Mouse (Mus musculus) layer of hippocampus, postnatal 10 days (tissue): ENCODE results near the gene Eif6. TPM values are rescaled to one million over a fixed set of nuclear protein-coding genes. Genes with fewer than 3 reads are reported as not detected.

Source experiments
- DNase-seq, 2 experiments: peaks; one replicate each; pipeline ENCODE4 v3.0.0; 2021; ENCODE audit warnings: low spot score in 2 of 2
- total RNA-seq, 2 experiments: library from RNA; stranded (reverse); gene quantifications; 2 replicates each; pipeline ENCODE4 v1.2.3; 2021

The Eif6 gene
- total RNA-seq, 2 experiments from 2014 or later: 73.4 to 83.1 TPM

GRCm38 (mm10) chr2:155794674-155795445 is 31.9 kb downstream of the Eif6 start:
- no peak for DNase-seq

GRCm38 (mm10) chr2:155792899-155793298 is 33.8 kb downstream of the Eif6 start:
- no peak for DNase-seq

DNA sequence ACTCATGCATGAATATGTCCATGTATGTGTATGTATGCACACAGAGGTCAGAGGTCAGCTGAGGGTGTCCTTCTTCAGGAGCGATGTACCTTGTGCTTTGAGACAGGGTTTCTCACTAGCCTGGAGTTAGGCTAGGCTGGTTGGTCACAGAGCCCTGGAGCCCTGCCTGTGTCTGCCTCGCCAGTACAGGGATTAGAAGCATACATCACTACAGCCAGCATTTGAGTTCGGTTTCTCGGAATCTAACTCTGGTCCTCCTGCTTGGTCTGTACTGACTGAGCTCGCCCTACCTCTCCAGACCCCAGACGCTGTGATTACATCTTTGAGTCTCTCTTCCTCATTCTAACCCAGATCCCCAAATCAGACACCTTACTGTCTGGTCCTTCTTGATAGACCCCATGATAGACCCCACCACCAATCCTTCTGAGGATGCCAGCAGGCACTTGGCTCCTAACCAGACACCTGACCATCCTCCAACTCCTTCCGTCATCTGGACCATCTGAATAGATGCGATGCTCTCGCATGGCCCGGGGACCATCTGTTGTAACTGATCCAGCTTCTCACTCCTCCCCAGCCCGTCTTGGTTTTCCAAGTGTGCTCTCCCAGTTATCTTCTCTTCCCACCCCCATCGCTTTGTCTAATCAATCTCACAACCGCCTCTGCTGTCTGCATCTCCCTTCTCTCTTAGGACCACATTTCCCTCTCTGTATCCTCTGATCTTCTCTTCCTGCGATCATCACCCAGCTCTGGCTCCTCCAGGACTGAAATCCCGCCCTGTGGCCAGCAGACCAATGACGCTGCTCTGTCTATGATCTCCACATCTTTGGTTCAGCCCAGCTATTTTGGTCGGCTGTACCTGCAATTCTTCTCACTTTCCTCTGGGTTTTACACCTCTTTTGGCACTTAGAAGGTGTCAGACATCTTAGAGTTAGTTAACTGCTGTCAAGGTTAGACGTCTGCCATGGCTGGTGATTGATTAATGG is 38.5 kb downstream of the Eif6 start:
- no peak for DNase-seq

GRCm38 (mm10) chr2:155786905-155787304 is 39.8 kb downstream of the Eif6 start:
- no peak for DNase-seq

DNA sequence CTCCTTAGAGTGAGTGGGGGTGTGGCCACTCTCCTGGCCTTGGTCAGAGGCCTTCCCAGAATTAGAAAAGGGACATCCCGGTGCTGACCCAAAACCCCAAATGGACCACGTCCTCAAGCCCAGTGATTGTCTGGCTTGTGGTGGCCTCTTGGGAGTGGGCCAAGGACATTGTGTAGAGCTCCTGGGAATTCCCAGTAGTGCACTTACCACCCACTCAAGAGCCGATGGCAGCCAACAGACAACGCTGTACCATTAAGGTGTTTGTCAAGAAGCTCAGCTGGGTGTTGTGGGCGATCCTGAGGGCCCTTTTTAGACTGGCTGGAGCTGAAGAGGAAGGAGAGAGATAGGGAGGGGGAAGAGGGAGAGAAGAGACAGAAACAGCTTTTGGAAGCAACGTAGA is 42.2 kb downstream of the Eif6 start:
- no peak for DNase-seq

DNA sequence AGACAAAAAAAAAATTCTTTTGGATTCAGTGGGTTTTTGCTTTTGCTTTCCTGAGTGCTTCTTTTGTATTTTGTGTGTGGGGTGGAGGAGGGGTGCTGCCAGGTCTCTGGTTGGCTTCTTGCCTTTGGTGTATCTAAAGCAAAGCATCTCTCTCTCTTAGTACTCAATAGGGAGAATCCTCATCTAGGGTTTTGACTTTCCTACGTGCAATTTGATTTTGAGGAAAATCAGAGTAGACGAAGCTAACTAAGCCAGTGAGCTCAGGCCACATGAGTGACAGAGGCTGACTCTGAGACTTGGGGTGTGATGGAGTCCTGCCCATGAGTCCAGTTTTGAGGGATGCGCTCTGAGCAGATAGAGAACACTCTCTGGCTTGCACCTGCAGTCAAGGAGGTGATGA is 47.2 kb downstream of the Eif6 start:
- no peak for DNase-seq

DNA sequence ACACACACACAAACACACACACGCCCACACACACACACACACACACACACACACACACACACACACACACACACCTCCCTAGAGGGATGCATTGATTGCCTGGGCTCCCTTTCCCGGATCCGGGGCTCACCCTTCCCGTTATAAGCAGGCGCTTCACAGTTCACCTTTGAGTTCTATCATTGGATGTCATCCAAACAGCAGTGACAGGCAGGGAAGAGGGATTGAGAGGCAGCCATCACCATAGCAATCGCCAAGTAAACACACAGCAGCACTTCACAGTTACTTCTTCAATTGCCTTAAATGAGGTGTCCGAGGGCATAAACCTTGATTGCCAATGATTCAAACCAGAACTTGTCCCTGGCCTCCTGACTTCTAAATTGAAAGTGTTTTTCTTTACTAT is 47.7 kb downstream of the Eif6 start:
- DNase-seq: no peak

- no peak for DNase-seq
Measured at GRCm38 (mm10) chr2:155778004-155778403, 48.7 kb downstream of the Eif6 start.

DNA sequence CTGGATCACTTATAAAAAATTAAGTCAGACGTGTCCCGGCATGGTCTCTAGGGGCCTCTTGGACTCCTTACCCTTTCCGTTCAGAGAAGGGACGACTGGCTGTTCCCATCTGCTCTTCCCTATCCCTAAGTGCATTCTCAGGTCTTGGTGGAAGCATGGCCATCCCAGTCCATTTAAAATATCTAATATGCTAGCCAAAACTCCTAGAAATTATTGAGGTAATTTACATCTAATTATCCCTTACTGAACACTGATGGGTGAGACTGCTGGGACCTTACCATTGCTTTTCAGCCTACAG is 49.1 kb downstream of the Eif6 start:
- DNase-seq: no peak

- DNase-seq: no peak
Measured at GRCm38 (mm10) chr2:155776824-155777687, 49.7 kb downstream of the Eif6 start.

- DNase-seq: peak; percentile 60 to 72
Measured at GRCm38 (mm10) chr2:155775685-155776263, 51.0 kb downstream of the Eif6 start.

DNA sequence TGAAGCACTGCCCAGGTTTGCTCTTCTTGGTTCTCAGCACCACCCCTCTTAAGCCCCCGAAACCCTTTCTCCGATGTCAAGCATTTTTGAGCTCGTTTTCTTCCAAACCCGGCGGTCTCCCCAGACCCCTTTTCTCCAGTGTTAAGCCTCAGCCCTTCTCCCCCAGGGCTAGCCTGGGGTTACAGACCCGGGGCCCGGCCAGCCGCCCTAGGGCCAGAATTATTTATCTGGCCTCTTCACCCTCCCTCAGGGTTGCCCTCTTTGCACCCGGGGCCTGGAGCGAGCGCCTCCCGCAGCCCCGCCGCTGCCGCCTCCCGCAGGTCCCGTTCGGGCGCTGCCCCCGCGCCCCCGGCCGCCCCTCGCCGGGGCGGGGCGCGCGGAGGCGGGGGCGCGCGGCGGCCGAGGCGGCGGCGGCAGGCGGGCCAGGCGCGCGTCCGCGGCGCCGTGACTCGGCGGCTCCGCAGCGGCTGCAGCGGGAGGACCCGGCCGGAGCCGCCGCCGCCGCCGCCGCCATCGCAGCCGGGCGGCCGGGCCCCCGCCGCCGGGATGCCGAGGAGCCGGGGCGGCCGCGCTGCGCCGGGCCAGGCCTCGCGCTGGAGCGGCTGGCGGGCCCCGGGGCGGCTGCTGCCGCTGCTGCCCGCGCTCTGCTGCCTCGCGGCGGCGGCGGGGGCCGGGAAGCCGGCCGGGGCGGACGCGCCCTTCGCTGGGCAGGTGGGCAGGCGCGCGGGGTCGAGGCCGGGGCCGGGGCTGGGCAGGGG is 51.6 kb downstream of the Eif6 start, which contains the start of gene Mmp24:
Mmp24 (plus strand) TSS at position 416 of the 758 bp plus-strand sequence.
- peak in 1 of 2 experiments; percentile 29 for DNase-seq

- DNase-seq: no peak
Measured at GRCm38 (mm10) chr2:155774261-155774926, 52.3 kb downstream of the Eif6 start.

DNA sequence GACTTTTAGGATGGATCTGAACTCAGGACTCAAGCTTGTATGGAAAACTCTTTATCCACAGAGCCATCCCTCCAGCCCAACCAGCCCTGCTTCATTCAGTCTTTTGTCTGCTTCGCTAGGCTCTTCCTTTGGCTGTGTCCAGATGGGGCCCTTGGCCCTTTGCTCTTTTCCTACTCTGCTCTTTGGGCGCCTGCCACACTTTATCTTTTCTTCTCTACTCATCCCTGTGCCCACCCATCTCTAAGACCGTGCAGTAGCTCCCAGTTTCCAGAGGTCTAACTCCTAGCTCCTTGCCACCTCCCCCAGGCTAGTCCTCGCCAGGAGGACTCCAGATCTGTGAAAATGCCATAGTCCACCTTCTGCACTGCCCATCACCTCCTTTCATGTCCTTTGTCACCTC is 53.1 kb downstream of the Eif6 start:
- no peak for DNase-seq

Other genes with a start within 250 kb of the Eif6 start
- gene Gss, start 234.1 kb downstream of the Eif6 start, total RNA-seq: 10 to 100 TPM; 11.6 to 15.2 TPM
- gene Myh7b, start 215.7 kb downstream of the Eif6 start, total RNA-seq: 1 to 10 TPM; 2.6 to 4.2 TPM
- gene Trpc4ap, start 134.5 kb downstream of the Eif6 start, total RNA-seq: 100 to 1,000 TPM; 143 to 149 TPM
- gene Edem2, start 97.5 kb downstream of the Eif6 start, total RNA-seq: 10 to 100 TPM; 19.1 to 20.9 TPM
- not detected for gene Gm17581, start 91.1 kb downstream of the Eif6 start, total RNA-seq
- gene Procr, start 75.8 kb downstream of the Eif6 start, total RNA-seq: 1 to 10 TPM; 2.1 to 3.2 TPM
- gene Mmp24, start 51.6 kb downstream of the Eif6 start, total RNA-seq: 10 to 100 TPM; 64.1 to 67.5 TPM
- 10 to 100 TPM; 37.2 to 38.1 TPM for gene BC029722, start 7.5 kb downstream of the Eif6 start, total RNA-seq
- gene Fam83c, start 7.9 kb upstream of the Eif6 start, total RNA-seq: not detected
- 10 to 100 TPM; 54.2 to 54.9 TPM for gene Uqcc1, start 103.4 kb upstream of the Eif6 start, total RNA-seq
- gene Gm15557, start 113.8 kb upstream of the Eif6 start, total RNA-seq: not detected
- gene Gdf5, start 118.4 kb upstream of the Eif6 start, total RNA-seq: 1 to 10 TPM in 1 of 2 experiments, under 1 TPM in 1; 0.74 to 1.1 TPM
- gene Cep250, start 129.5 kb upstream of the Eif6 start, total RNA-seq: 10 to 100 TPM; 18.1 to 23.2 TPM
- gene 6430550D23Rik, start 181.1 kb upstream of the Eif6 start, total RNA-seq: 1 to 10 TPM in 1 of 2 experiments, under 1 TPM in 1; 0.80 to 1.1 TPM
- gene Ergic3, start 181.1 kb upstream of the Eif6 start, total RNA-seq: 100 to 1,000 TPM; 198 to 232 TPM
- gene Fer1l4, start 226.0 kb upstream of the Eif6 start, total RNA-seq: not detected
- gene Spag4, start 238.2 kb upstream of the Eif6 start, total RNA-seq: 1 to 10 TPM; 3.3 to 6.7 TPM